Mouse (Mus musculus) ovary, postnatal 14 days (tissue): ENCODE results near the gene Eif4g3.
A peak's percentile ranks its signal among the peaks of the same experiment; 100 is the strongest.

Experiments
- DNase-seq: peaks from one replicate; pipeline ENCODE4 v3.0.0; 2022; ENCODE audit warnings: low spot score

Eif4g3 gene

GRCm38 (mm10) chr4:137990433-137990832 is 2.4 kb upstream of the Eif4g3 start:
- no peak for DNase-seq

DNA sequence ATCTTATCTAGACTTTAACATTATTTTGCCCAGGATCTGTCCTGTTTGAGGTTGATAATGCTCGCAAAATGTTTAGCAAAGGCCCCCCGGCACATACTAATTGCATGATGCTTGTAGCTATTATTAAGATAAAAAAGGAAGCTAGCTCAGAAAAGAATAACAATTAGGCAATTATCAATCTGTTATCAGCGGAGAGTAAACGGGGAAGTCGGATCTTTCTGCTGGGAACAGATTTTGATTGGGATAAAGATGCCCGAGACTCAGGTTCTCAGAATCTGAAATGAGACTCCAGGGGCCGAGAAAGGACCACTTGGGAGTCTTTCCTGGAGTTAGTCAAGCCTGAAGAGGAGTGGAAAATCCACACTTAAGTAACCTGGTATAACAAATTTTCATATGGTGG is 1.6 kb upstream of the Eif4g3 start:
- no peak for DNase-seq

GRCm38 (mm10) chr4:137993291-137993758 is 503 bp downstream of the Eif4g3 start:
- peak; percentile 100 for DNase-seq

DNA sequence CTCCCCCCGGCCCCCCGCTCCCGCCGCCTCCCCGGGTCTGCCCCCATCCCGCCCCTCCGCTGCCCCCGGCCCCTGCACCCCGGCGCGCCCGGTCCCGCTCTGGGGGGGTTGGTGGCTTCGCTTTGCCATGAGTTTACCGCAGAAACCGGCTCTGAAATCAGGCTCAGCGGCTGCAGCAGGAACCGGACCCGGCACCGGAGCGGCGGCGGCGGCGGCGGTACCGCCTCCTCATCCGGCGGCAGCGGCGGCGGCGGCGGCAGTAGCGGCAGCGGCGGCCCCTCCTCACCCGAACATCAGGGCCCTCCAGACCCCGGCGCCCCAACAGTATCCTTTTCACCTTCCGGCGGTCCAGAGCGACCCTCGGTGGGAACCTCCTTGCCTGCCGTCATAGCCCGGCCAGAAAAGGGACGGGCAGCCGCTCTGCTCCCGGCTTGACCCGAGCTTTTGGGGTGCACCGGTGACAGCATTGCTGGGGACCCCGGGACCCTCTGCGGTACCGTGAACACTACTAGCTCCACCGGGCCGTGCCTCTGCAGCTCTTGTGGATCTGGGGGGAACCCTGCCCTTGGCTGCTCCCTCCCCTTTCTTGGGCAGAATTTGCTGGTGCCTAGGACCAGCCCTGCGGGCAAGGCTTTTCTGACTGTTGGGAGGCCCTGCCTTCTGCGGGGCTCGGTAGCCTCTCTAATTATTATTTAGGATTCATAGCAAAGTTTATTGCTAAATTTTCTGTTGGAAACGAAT is 1.2 kb downstream of the Eif4g3 start:
- DNase-seq = peak; percentile 36

GRCm38 (mm10) chr4:137994562-137995336 is 1.9 kb downstream of the Eif4g3 start:
- no peak for DNase-seq

- DNase-seq = no peak
Measured at GRCm38 (mm10) chr4:137995399-137995798, 2.6 kb downstream of the Eif4g3 start.

DNA sequence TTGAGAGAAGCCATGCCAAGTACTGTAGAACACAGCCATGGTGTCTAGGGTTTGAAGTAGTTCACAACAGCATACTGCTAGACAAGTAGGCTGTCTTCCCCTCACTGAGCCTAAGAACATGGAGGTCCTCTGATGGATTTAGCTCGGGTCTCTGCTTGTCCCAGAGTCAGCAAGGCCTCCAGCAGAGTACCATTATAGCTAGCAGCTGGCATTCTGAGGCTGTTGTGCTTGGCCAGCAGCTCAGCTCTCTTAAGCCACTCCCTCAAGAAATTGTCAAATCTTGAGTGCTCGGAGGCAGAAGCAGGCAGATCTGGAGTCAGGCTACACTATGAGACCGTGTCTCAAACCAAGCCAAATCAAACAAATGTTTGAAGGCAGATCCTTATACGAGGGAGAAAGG is 5.4 kb downstream of the Eif4g3 start:
- DNase-seq = no peak

- no peak for DNase-seq
Measured at GRCm38 (mm10) chr4:138000682-138001081, 7.9 kb downstream of the Eif4g3 start.

GRCm38 (mm10) chr4:138003909-138004610 is 11.2 kb downstream of the Eif4g3 start:
- DNase-seq = no peak

DNA sequence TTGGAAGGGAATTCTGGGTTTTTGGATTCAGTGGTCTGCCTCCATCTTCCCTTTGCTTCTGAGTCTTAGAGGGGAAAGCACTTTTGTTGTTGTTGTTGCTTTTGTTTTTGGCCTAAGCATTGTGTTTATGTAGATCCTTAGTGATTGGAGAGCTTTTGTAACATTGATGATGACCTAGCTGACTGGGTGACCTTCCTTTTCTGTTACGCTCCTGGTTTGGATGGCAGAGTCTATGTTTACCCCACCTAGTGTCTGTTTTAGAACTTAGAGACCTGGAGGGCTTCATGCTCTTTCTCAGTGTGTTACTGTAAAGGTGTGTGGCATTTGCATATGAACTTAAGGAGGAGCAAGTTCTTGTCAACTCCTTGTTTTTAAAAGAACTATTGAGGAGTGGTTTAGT is 13.0 kb downstream of the Eif4g3 start:
- no peak for DNase-seq

DNA sequence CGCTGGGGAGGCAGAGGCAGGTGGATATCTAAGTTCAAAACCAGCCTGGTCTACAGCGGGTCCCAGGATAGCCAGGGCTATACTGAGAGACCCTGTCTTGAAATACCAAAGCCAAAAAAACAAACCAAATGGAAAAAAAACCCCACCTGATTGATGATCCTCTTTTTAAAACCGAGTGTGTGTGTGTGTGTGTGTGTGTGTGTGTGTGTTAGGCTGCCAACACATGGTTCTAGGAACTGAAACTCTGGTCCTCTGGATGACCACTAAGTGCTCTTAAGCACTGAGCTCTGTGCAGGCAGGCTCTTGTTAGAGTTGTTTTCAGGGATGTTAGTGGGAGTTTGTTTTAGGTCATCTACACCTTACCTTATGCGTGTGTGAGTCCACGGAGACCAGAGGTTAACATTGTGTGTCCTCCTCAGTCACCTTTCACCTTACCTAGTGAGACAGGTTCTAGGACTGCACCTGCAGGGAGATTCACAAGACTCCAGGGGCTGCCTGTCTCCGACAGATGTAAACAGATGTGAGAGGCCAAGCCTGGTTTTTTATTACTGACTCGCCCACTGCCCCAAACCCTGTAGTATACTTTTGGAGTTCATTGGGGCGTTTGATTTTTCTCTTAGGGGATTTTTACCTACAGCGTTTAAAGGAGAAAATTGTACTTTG is 14.3 kb downstream of the Eif4g3 start:
- DNase-seq = no peak

GRCm38 (mm10) chr4:138008646-138009045 is 15.8 kb downstream of the Eif4g3 start:
- DNase-seq = no peak

DNA sequence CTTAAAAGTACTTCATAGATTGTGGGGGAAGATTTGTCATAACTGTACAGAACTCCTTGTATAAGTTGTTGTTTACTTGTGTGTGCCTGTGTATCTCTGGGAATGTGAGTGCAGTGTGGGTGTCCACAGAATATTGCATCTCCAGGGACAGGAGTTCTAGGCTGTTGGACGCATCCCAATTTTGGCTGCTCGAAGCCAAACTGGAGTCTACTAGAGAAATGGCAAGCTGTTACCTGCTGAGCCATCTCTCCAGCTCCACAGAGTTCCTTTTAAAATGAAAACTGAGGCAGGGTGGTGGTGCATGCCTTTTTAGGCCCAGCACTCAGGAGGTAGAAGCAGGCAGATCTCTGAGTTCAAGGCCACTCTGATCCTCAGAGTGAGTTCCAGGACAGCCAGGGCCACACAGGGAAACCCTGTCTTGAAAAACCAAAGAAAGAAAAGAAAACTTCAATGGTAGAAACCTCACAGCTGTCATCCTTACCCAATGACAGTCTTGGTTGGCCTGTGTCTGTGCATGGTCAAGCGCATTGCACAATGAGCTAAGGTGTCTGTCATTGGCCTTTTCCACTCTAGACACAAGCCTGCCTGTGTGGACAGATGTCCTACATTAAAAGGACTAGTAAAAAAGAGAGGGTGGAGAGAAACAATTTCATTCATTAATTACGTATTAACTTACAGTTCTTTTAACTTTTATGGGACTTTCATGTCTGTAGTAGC is 17.1 kb downstream of the Eif4g3 start:
- DNase-seq = no peak

GRCm38 (mm10) chr4:138013723-138014479 is 21.1 kb downstream of the Eif4g3 start:
- no peak for DNase-seq

DNA sequence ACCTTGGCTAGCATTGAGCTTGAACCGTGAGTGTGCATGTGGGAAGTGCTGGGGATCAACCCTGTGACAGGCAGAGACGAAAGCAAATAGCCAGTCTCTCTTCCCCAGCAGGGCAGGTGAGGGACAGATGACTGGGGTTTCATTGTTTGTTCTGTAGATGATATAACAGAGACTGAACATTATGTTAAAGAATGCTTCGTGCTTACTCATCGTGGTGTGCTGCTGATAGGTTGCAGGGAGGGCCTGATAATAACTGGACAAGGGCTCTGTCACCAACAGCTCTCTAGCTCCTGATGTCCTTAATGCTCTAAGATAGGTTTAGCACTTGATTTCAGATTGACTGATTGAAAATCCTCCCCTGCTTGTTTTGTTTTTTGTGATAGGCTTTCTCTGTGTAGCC is 23.1 kb downstream of the Eif4g3 start:
- no peak for DNase-seq

DNA sequence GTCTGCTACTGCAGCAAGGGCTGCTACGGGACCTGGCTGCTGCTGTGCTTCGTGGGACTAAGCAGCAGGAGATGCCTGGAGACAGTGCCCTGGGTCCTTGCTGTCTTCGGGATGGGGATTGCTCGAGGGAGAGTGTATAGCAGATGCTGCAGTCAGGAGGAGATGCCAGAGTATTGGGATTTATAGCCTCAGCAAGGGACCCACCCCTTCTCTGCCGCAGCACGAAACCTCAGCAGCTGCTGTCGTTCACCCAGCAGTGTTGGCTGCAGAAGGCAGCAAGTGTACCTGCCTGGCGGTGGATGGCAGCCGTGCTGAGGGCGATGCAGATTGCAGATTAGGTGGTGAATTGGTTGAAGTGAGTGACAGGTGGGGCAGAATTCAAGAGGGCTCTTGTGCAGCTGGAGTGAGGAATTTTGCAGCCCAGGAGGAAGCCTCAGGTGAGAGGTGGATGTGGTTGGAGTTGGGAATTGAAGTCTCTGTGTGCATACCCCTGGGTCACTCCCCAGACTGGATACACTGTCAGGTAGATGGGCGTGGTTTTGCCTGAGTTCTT is 24.3 kb downstream of the Eif4g3 start:
- DNase-seq = no peak

- no peak for DNase-seq
Measured at GRCm38 (mm10) chr4:138018011-138018410, 25.2 kb downstream of the Eif4g3 start.

- no peak for DNase-seq
Measured at GRCm38 (mm10) chr4:138020231-138020630, 27.4 kb downstream of the Eif4g3 start.

GRCm38 (mm10) chr4:138021651-138022050 is 28.8 kb downstream of the Eif4g3 start:
- no peak for DNase-seq

GRCm38 (mm10) chr4:138022761-138023160 is 29.9 kb downstream of the Eif4g3 start:
- DNase-seq = no peak
